In genomic region chr11:107393828-107394165, GRCm38 (mm10) we compare ENCODE assay signal across 11 mouse cellular contexts.
DNase-seq lines count a peak whose midpoint lies in the region; ATAC-seq lines count a peak whose summit lies in the region.
"Had no signal": no experiment of that assay in that cellular context is flagged by ENCODE, and none has a peak within 500 bp of the region (broad histone marks: within the 10 kb centered on the region; RNA-seq: fewer than 3 reads in every experiment).

No protein-coding gene starts in this region.

- peak; percentile 41 to 77 for DNase-seq in left cerebral cortex, postnatal 14 days (ENCODE audit: low spot score in 2 of 2)
- DNase-seq in left cerebral cortex, postnatal 36 days (ENCODE audit: low spot score in 2 of 2), result no peak
- DNase-seq in CD4-positive, CD25-positive, alpha-beta regulatory T cell, adult 2 months (ENCODE audit: low read depth, low spot score), result peak; percentile 56
- peak; percentile 53 to 59 for DNase-seq in layer of hippocampus, postnatal 10 days (ENCODE audit: low spot score in 2 of 2)
- no peak for DNase-seq in cerebellum, adult 9-11 months
- DNase-seq: cerebellum, adult 11-12 months; embryo, embryonic 11 days; heart, postnatal 36 days had no signal

- peak; percentile 61 for ATAC-seq in activated CD4-positive, CD25-positive, alpha-beta regulatory T cell, adult 4 months
- no peak for ATAC-seq in erythroblast, adult 5-6 weeks (replicated peaks; ENCODE audit: low FRiP score, poor library complexity, severe bottlenecking)
- ATAC-seq: intestine, embryonic 16.5 days had no signal

- intact Hi-C loops in left cerebral cortex, postnatal 14 days (cut with DNase I), result no loop called here
- intact Hi-C loops in left cerebral cortex, postnatal 36 days (cut with DNase I), result loop anchor here (10.0 kb wide), 1 partner anchor 179 kb away; no protein-coding TSS in a partner anchor

Comparison
In these comparisons a context has a peak if more than half of its experiments do, and no peak if none do; other contexts are left out.
1. DNase-seq: peak in left cerebral cortex, postnatal 14 days (2 of 2), CD4-positive, CD25-positive, alpha-beta regulatory T cell, adult 2 months (single experiment) and layer of hippocampus, postnatal 10 days (2 of 2); none in left cerebral cortex, postnatal 36 days (0 of 2) and cerebellum, adult 9-11 months (single experiment).